Mouse (Mus musculus) kidney, postnatal 0 days (tissue): ENCODE data around the gene Slit3. TPM values are rescaled to one million over a fixed set of nuclear protein-coding genes. Genes with fewer than 3 reads are reported as not detected.

Experiments
- ATAC-seq: fragments of 200-750 bp; cut with Nextera tagmentation; replicated peaks from 2 replicates; pipeline ENCODE4 v1.8.0; 2017; ENCODE audit warnings: low read depth, moderate number of reproducible peaks, moderate TSS enrichment, moderate library complexity; ENCODE audit not compliant: low FRiP score
- DNase-seq: peaks from one replicate; pipeline ENCODE4 v3.0.0-alpha.2; 2016; ENCODE audit warnings: low spot score
- H3K27ac ChIP-seq: fragments of 300-500 bp; sonication (generic); 2 replicates; pipeline ENCODE4 v1.5.1; 2014; ENCODE audit warnings: mild to moderate bottlenecking
- H3K27me3 ChIP-seq: fragments of 300-500 bp; sonication (generic); 2 replicates; pipeline ENCODE4 v1.6.1; 2014; ENCODE audit warnings: low read length, mixed read lengths; ENCODE audit not compliant: insufficient read depth
- H3K36me3 ChIP-seq: fragments of 300-500 bp; sonication (generic); 2 replicates; pipeline ENCODE4 v1.6.1; 2014; ENCODE audit warnings: low read length, mixed read lengths; ENCODE audit not compliant: insufficient read depth
- H3K4me1 ChIP-seq: fragments of 300-500 bp; sonication (generic); replicated peaks from 2 replicates; pipeline ENCODE4 v1.6.1; 2014; ENCODE audit warnings: antibody characterized with exemption, low read length, mixed read lengths; ENCODE audit not compliant: insufficient read depth
- H3K4me2 ChIP-seq: fragments of 300-500 bp; sonication (generic); 2 replicates; pipeline ENCODE4 v1.6.1; 2014; ENCODE audit warnings: mild to moderate bottlenecking, low read length, moderate library complexity, mixed read lengths
- H3K4me3 ChIP-seq: fragments of 300-500 bp; sonication (generic); replicated peaks from 2 replicates; pipeline ENCODE4 v1.5.1; 2014; ENCODE audit warnings: low read depth, low read length
- H3K9ac ChIP-seq: fragments of 300-500 bp; sonication (generic); 2 replicates; pipeline ENCODE4 v1.6.1; 2014; ENCODE audit warnings: low read depth, low read length
- H3K9me3 ChIP-seq: fragments of 300-500 bp; sonication (generic); replicated peaks from 2 replicates; pipeline ENCODE4 v1.6.1; 2016; ENCODE audit warnings: low read length, inconsistent platforms, mixed read lengths
- CTCF ChIP-seq: IDR thresholded peaks from 2 replicates; pipeline ENCODE4 v1.5.1; 2016; ENCODE audit warnings: antibody characterized with exemption, low read depth, mild to moderate bottlenecking, moderate library complexity
- WGBS: fragments of 180-500 bp; shearing (Covaris S2); extraction: QIAGEN DNeasy Blood & Tissue Kit; methylation state at CpG from one replicate; pipeline ENCODE4 v1.1.7; 2014; 5-methylcytosine and 5-hydroxymethylcytosine counted together
- polyA plus RNA-seq: library from polyadenylated mRNA; unstranded; fragments of >200 nt; fragmentation: Nextera tagmentation; extraction: Ambion mirVana; gene quantifications from 2 replicates; pipeline ENCODE4 v1.2.1, GENCODE M21; 2015

The Slit3 gene
- polyA plus RNA-seq, 1 experiment from 2014 or later: 6.6 TPM

GRCm38 (mm10) chr11:35270396-35270795, 149.4 kb downstream of the Slit3 start:
- H3K4me1 ChIP-seq: peaks cover 4% of the 10 kb centered on the region; the same call in 1 of the 2 replicates

DNA sequence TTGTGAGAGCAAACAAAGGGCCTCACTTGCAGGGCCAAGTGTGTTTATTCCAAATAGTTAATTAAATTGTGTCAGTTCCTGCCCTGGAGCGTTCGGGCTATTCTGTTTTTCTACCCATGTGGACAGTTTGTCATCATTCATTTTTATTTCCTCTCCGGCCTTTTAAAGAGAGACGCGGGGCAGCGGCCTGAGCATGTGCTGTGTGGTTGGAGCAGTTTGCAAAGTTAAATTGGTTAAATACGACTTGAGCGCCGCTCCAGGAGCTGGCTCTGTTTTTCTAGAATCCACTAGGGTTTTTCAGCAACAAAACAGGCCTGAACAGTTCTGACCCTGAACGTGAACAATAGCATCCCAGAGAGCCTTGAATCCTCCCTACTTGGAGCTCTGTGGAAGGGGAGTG, 152.4 kb downstream of the Slit3 start:
- Histone ChIP-seq H3K27me3 (no peaks in the 10 kb centered on the region; the same call in 1 of the 2 replicates), H3K36me3 (no peaks in the 10 kb centered on the region), H3K27ac (no peak overlapping the region), H3K4me2 (no peak overlapping the region), H3K4me3 (no peak overlapping the region), H3K9ac (no peak overlapping the region), H3K9me3 (no peaks in the 10 kb centered on the region), H3K4me1 (peaks cover 16% of the 10 kb centered on the region)
- no peak for TF ChIP-seq CTCF
- ATAC-seq: no peak
- 12% methylated on average over 10 of the region's 10 CpGs for whole genome bisulfite sequencing
- peak; percentile 86 for DNase-seq

More at GRCm38 (mm10) chr11:35270396-35270795, 149.4 kb downstream of the Slit3 start:
- no peak overlapping the region for H3K27ac ChIP-seq
- TF ChIP-seq CTCF: no peak
- WGBS: 78% methylated on average over 9 of the region's 9 CpGs
- no peak overlapping the region for H3K9ac ChIP-seq
- H3K27me3 ChIP-seq: no peaks in the 10 kb centered on the region
- H3K9me3 ChIP-seq: no peaks in the 10 kb centered on the region
- no peak overlapping the region for H3K4me2 ChIP-seq
- no peak for DNase-seq
- H3K36me3 ChIP-seq: no peaks in the 10 kb centered on the region
- no peak for ATAC-seq
- no peak overlapping the region for H3K4me3 ChIP-seq

- no peaks in the 10 kb centered on the region for H3K36me3 ChIP-seq
- no peak overlapping the region for H3K27ac ChIP-seq
- DNase-seq (no peak), ATAC-seq (no peak)
- TF ChIP-seq CTCF: no peak
- 66% methylated on average over 3 of the region's 3 CpGs for WGBS
- H3K4me1 ChIP-seq: peaks cover 22% of the 10 kb centered on the region
- H3K9ac ChIP-seq: no peak overlapping the region
- H3K4me2 ChIP-seq: no peak overlapping the region
- no peaks in the 10 kb centered on the region; the same call in 1 of the 2 replicates for H3K27me3 ChIP-seq
- H3K4me3 ChIP-seq: no peak overlapping the region
- H3K9me3 ChIP-seq: no peaks in the 10 kb centered on the region
Measured at GRCm38 (mm10) chr11:35274036-35274435, 153.0 kb downstream of the Slit3 start.

DNA sequence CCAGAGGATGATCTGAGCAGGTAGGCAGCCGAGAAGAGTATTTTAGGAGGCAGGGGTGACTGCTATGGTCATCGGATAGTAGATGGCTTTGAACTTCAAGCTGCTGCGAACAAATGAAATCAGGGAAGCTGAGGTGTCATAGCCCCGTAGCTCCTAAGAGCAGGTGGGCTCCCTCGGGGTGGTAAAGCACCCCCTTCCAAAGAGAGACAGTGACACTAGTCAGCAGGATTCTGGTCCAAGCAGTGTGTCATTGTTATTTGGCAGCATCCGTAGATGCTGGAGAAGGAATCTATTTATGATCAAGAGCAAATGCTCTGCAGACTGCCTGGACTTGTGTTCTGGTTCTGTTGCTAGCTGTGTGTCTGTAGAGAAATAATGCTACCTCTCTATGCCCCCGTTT, 154.3 kb downstream of the Slit3 start:
- Histone ChIP-seq H3K9me3 (no peaks in the 10 kb centered on the region), H3K27ac (no peak overlapping the region), H3K9ac (no peak overlapping the region), H3K4me2 (no peak overlapping the region), H3K4me3 (no peak overlapping the region), H3K36me3 (no peaks in the 10 kb centered on the region), H3K4me1 (peaks cover 22% of the 10 kb centered on the region), H3K27me3 (no peaks in the 10 kb centered on the region; the same call in 1 of the 2 replicates)
- DNase-seq: no peak
- no peak for TF ChIP-seq CTCF
- 89% methylated on average over 7 of the region's 7 CpGs for WGBS
- no peak for ATAC-seq

DNA sequence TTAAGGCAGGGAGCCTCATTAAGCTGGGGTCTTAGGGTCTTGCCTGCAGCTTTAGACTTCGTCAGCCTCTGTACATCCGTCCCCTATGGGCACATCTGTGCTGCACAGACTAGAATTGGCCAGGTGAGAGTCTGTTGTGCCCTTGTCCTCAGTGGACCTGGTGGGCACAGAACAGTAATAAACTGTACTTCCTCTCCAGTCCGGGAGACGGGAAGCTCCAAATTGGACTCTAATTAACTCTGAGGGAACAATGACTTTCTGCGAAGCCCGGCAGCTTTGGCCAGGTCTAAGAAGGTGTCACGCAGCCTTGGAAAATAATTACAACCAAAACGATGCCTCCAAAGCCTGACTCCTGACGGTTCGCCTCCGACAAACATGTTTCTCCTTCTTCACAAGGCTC, 155.0 kb downstream of the Slit3 start:
- Histone ChIP-seq H3K9me3 (no peaks in the 10 kb centered on the region), H3K4me2 (no peak overlapping the region), H3K27me3 (no peaks in the 10 kb centered on the region; the same call in 1 of the 2 replicates), H3K4me1 (peaks cover 22% of the 10 kb centered on the region), H3K4me3 (no peak overlapping the region), H3K36me3 (no peaks in the 10 kb centered on the region), H3K27ac (no peak overlapping the region), H3K9ac (no peak overlapping the region)
- no peak for TF ChIP-seq CTCF
- 53% methylated on average over 11 of the region's 11 CpGs for WGBS
- ATAC-seq: no peak
- no peak for DNase-seq

DNA sequence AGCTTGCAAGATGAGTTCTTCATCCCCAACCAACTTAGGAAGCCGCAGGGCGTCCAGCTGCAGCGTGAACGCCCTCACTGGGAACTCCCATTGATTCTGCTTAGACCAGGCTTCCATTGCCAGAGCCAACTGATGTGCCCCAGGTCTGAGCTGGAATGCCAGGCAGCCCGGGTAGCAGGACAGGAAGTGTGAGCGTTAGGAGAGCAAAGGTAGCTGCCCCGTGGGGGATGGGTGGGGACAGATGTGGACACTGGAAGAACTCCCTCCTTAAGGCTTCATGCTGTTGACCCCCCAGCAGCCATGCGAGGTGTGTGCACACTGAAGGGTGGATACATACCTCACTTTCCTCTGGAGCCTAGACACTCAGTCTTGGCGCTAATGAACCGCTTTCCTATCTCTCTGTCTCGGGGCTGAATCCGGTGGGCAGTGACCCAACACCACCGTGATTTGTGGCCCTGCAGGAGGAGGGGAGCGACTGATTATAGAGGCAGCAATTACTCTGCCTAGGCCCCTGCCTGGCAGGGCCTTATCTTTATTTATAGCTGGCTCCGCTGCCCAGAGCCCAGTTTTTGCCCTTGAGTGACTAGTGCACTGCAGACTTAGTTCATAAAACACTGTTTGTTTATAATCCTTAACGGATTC, 157.2 kb downstream of the Slit3 start:
- Histone ChIP-seq H3K36me3 (no peaks in the 10 kb centered on the region), H3K4me2 (no peak overlapping the region), H3K27ac (no peak overlapping the region), H3K4me1 (peaks cover 22% of the 10 kb centered on the region), H3K9me3 (no peaks in the 10 kb centered on the region), H3K27me3 (no peaks in the 10 kb centered on the region; the same call in 1 of the 2 replicates), H3K4me3 (no peak overlapping the region), H3K9ac (no peak overlapping the region)
- no peak; the same call in 1 of the 2 replicates for ATAC-seq
- 26% methylated on average over 16 of the region's 16 CpGs for WGBS
- peak; percentile 46 for DNase-seq
- TF ChIP-seq CTCF: no peak
